Mouse (Mus musculus): ENCODE results near the gene Sspn. TPM values are rescaled to one million over a fixed set of nuclear protein-coding genes. Genes with fewer than 3 reads are reported as not detected.

Sspn gene
- 0.10 and 0.25 TPM in 2 replicates for polyA plus RNA-seq (2012; rRNA removed)

DNA sequence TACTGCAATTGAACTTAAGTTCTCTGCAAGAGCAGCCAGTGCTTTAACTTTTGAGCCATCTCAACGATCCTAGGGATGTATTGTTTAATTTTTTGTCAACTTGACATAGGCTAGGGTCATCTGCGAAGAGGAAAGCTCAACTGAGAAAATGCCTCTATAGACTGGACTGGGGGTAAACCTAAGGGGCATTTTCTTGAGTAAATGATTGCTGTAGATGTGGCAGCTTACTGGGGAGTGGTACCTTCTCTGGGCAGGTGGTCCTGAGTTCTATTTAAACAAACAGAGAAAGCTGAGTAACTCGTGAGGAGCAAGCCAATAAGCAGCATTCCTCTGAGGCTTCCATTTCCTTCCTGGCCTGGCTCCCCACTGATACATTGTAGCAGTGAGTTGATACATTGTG is at the start of gene Sspn:
TSS of gene Sspn (plus strand) at position 301 of the 400 bp plus-strand sequence.

Other genes starting within 250 kb of the Sspn start
- 2.8 and 3.0 TPM in 2 replicates for gene Rassf8, start 184.9 kb upstream of the Sspn start, polyA plus RNA-seq (2012; rRNA removed)
- 0.02 and 0.05 TPM in 2 replicates for gene Bhlhe41, start 66.1 kb upstream of the Sspn start, polyA plus RNA-seq (2012; rRNA removed)